Mouse (Mus musculus): ENCODE data around the gene Skint8.

GRCm38 (mm10) chr4:111907926-111908325 lies 11.3 kb upstream of the Skint8 start:
- TF ChIP-seq CTCF (IDR thresholded peaks at IDR 0.05; ENCODE audit: low read depth, low read length): 0 out of 2 replicates have a peak, but pooled peaks have one; percentile 15
- no peak for TF ChIP-seq TAL1 (conservative IDR thresholded peaks at IDR 0.05; ENCODE audit: low read depth, low read length)

Measured in G1E (cell line).